14 mouse cellular contexts compared by ENCODE assay signal in genomic region chr2:6391940-6392339, GRCm38 (mm10).
"Had no signal": no experiment of that assay in that cellular context is flagged by ENCODE, and none has a peak within 500 bp of the region (broad histone marks: within the 10 kb centered on the region; RNA-seq: fewer than 3 reads in every experiment).

No protein-coding gene starts in this region.

- H3K4me3 ChIP-seq: limb, embryonic 15.5 days; megakaryocyte, embryonic 14.5 days; midbrain, embryonic 12.5 days; neural tube, embryonic 13.5 days had no signal

- H3K9me3 ChIP-seq: limb, embryonic 15.5 days; megakaryocyte, embryonic 14.5 days; midbrain, embryonic 12.5 days; neural tube, embryonic 13.5 days had no signal

- H3K4me1 ChIP-seq: limb, embryonic 15.5 days; neural tube, embryonic 13.5 days had no signal

- H3K27ac ChIP-seq: kidney, postnatal 0 days; limb, embryonic 15.5 days; midbrain, embryonic 12.5 days; neural tube, embryonic 13.5 days had no signal

- H3K27me3 ChIP-seq: limb, embryonic 15.5 days; megakaryocyte, embryonic 14.5 days; midbrain, embryonic 12.5 days; neural tube, embryonic 13.5 days had no signal

- H3K9ac ChIP-seq: limb, embryonic 15.5 days; midbrain, embryonic 12.5 days; neural tube, embryonic 13.5 days had no signal

- H3K4me2 ChIP-seq: limb, embryonic 15.5 days; midbrain, embryonic 12.5 days; neural tube, embryonic 13.5 days had no signal

- ATAC-seq: intestine, postnatal 0 days; midbrain, embryonic 16.5 days had no signal

- DNase-seq: kidney, adult 9 months; kidney, postnatal 36 days; layer of hippocampus, adult 9-11 months; layer of hippocampus, postnatal 36 days; lung, postnatal 10 days; lung, postnatal 4 days; retina, postnatal 1 day had no signal
